Mouse (Mus musculus): ENCODE results near the gene Hspa1b.

DNA sequence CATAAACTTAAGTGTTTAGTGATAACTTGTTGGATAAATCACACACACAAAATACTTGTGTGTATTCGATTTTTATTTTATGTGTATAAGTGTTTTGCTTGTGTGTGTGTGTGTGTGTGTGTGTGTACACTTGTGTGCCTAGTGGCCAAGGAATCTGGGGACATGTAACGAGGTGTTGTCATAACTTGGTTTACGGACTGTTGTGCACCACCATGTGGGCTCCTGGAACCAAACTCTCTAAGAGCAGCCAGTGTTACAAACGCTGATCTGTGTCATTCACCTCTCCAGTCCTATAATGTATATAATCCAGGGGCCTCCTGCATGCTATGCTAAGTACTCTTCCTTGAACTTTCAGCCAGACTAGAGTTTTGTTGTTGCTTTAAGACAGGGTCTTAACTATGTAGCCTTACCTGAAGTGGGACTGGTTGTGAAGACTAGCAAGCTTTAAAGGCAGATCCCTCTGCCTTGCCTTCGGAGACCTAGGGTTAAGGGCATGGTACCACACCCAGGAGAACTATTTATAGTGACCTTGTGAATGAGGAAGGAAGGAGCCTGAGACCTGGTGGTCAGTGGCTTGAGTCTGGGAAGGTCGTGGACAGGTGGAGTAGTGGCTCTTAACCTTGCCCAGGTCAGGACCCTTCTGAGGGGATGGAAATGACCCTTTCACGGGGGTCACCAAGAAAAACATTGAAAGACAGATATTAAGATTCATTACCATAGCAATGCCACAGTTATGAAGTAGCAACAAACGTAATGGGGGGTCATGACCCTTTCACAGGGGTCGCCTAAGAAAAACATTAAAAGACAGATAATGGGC lies 44.2 kb upstream of the Hspa1b start:
- TF ChIP-seq GATA1 (IDR thresholded peaks at IDR 0.05; ENCODE audit: borderline replicate concordance, low read length) = no peak
- TF ChIP-seq FLI1 (IDR thresholded peaks at IDR 0.05; ENCODE audit: low read length) = no peak

All from megakaryocyte, embryonic 14.5 days (primary cell).